14 mouse cellular contexts compared by ENCODE assay signal in genomic region chrX:133575601-133576382, GRCm38 (mm10).
DNase-seq lines count a peak whose midpoint lies in the region; ATAC-seq and TF ChIP-seq lines count a peak whose summit lies in the region.
"Had no signal": no experiment of that assay in that cellular context is flagged by ENCODE, and none has a peak within 500 bp of the region (broad histone marks: within the 10 kb centered on the region; RNA-seq: fewer than 3 reads in every experiment).

No protein-coding gene starts in this region.

- intact Hi-C loops in heart, postnatal 36 days (cut with DNase I), result no loop called here

- no peak for TF ChIP-seq CTCF in forebrain, postnatal 0 days (IDR thresholded peaks at IDR 0.05; ENCODE audit: low read depth)

- H3K27ac ChIP-seq in forebrain, embryonic 12.5 days, result no peak overlapping the region
- no peak overlapping the region for H3K27ac ChIP-seq in forebrain, postnatal 0 days (ENCODE audit: low read depth, low read length)
- H3K27ac ChIP-seq in neural tube, embryonic 11.5 days (ENCODE audit: low read depth, low read length), result no peak overlapping the region
- no peak overlapping the region for H3K27ac ChIP-seq in hindbrain, embryonic 12.5 days
- H3K27ac ChIP-seq: intestine, embryonic 15.5 days; lung, embryonic 15.5 days had no signal

- H3K27me3 ChIP-seq in forebrain, embryonic 12.5 days, result no peaks in the 10 kb centered on the region; the same call in 1 of the 2 replicates
- H3K27me3 ChIP-seq in forebrain, postnatal 0 days (ENCODE audit: insufficient read depth, low read length), result no peaks in the 10 kb centered on the region
- H3K27me3 ChIP-seq in neural tube, embryonic 11.5 days (ENCODE audit: control insufficient read depth, insufficient read depth, low read length), result no peaks in the 10 kb centered on the region
- no peaks in the 10 kb centered on the region for H3K27me3 ChIP-seq in hindbrain, embryonic 12.5 days
- H3K27me3 ChIP-seq: intestine, embryonic 15.5 days; lung, embryonic 15.5 days had no signal

- no peak overlapping the region for H3K4me3 ChIP-seq in forebrain, embryonic 12.5 days (replicated peaks)
- no peak overlapping the region for H3K4me3 ChIP-seq in forebrain, postnatal 0 days (ENCODE audit: low read depth, low read length)
- H3K4me3 ChIP-seq in neural tube, embryonic 11.5 days (ENCODE audit: low read depth, low read length), result no peak overlapping the region
- H3K4me3 ChIP-seq in hindbrain, embryonic 12.5 days, result no peak overlapping the region
- H3K4me3 ChIP-seq: intestine, embryonic 15.5 days; lung, embryonic 15.5 days had no signal

- ATAC-seq in forebrain, embryonic 12.5 days (ENCODE audit: low FRiP score), result peak; percentile 71; the same call in 1 of the 2 replicates
- no peak for ATAC-seq in forebrain, postnatal 0 days
- peak; percentile 85 for ATAC-seq in neural tube, embryonic 11.5 days (ENCODE audit: insufficient read depth, low FRiP score, low TSS enrichment)
- peak; percentile 64; the same call in 1 of the 2 replicates for ATAC-seq in hindbrain, embryonic 12.5 days (ENCODE audit: low FRiP score)
- ATAC-seq: intestine, embryonic 15.5 days had no signal

- H3K36me3 ChIP-seq in forebrain, embryonic 12.5 days (replicated peaks), result no peaks in the 10 kb centered on the region
- no peaks in the 10 kb centered on the region for H3K36me3 ChIP-seq in forebrain, postnatal 0 days (ENCODE audit: insufficient read depth)
- H3K36me3 ChIP-seq in neural tube, embryonic 11.5 days (ENCODE audit: control insufficient read depth, insufficient read depth, low read length), result no peaks in the 10 kb centered on the region
- H3K36me3 ChIP-seq in hindbrain, embryonic 12.5 days, result no peaks in the 10 kb centered on the region
- H3K36me3 ChIP-seq: intestine, embryonic 15.5 days; lung, embryonic 15.5 days had no signal

- DNase-seq in forebrain, postnatal 0 days, result no peak
- peak; percentile 10 for DNase-seq in neural tube, embryonic 11.5 days (ENCODE audit: low spot score)
- DNase-seq in neural tube, embryonic 10.5 days (ENCODE audit: extremely low spot score, low spot score), result no peak
- peak; percentile 69 for DNase-seq in retina, postnatal 1 day
- DNase-seq in thymus, adult 18-20 months, result no peak
- DNase-seq in heart, postnatal 36 days, result no peak
- DNase-seq: adrenal gland, postnatal 10 days; B cell, adult 2 months; heart, postnatal 10 days had no signal

- H3K4me2 ChIP-seq in forebrain, embryonic 12.5 days, result no peak overlapping the region
- H3K4me2 ChIP-seq in forebrain, postnatal 0 days (ENCODE audit: low read depth), result no peak overlapping the region
- H3K4me2 ChIP-seq in neural tube, embryonic 11.5 days (ENCODE audit: low read depth), result no peak overlapping the region
- H3K4me2 ChIP-seq in hindbrain, embryonic 12.5 days (replicated peaks), result no peak overlapping the region
- H3K4me2 ChIP-seq: intestine, embryonic 15.5 days; liver, embryonic 11.5 days; lung, embryonic 15.5 days had no signal

- H3K9ac ChIP-seq in forebrain, embryonic 12.5 days, result no peak overlapping the region
- no peak overlapping the region for H3K9ac ChIP-seq in forebrain, postnatal 0 days
- H3K9ac ChIP-seq in neural tube, embryonic 11.5 days (ENCODE audit: low read length), result no peak overlapping the region
- H3K9ac ChIP-seq in hindbrain, embryonic 12.5 days, result no peak overlapping the region
- H3K9ac ChIP-seq: intestine, embryonic 15.5 days; lung, embryonic 15.5 days had no signal

- no peaks in the 10 kb centered on the region; the same call in 1 of the 2 replicates for H3K4me1 ChIP-seq in forebrain, embryonic 12.5 days
- H3K4me1 ChIP-seq in forebrain, postnatal 0 days (ENCODE audit: insufficient read depth), result no peaks in the 10 kb centered on the region
- H3K4me1 ChIP-seq in neural tube, embryonic 11.5 days (ENCODE audit: control insufficient read depth, insufficient read depth, low read length), result no peaks in the 10 kb centered on the region
- H3K4me1 ChIP-seq in hindbrain, embryonic 12.5 days, result no peaks in the 10 kb centered on the region
- H3K4me1 ChIP-seq: intestine, embryonic 15.5 days; lung, embryonic 15.5 days had no signal

- no peaks in the 10 kb centered on the region for H3K9me3 ChIP-seq in forebrain, embryonic 12.5 days
- H3K9me3 ChIP-seq in forebrain, postnatal 0 days (ENCODE audit: low read length), result no peaks in the 10 kb centered on the region
- H3K9me3 ChIP-seq in neural tube, embryonic 11.5 days (ENCODE audit: control insufficient read depth, low read length), result no peaks in the 10 kb centered on the region
- no peaks in the 10 kb centered on the region for H3K9me3 ChIP-seq in hindbrain, embryonic 12.5 days (replicated peaks)
- H3K9me3 ChIP-seq: intestine, embryonic 15.5 days; lung, embryonic 15.5 days had no signal

- WGBS in forebrain, embryonic 12.5 days, result 40% methylated on average over 4 of the region's 4 CpGs
- WGBS in forebrain, postnatal 0 days, result 49% methylated on average over 4 of the region's 4 CpGs
- 56% methylated on average over 4 of the region's 4 CpGs for WGBS in neural tube, embryonic 11.5 days
- WGBS in hindbrain, embryonic 12.5 days, result 42% methylated on average over 4 of the region's 4 CpGs

Comparison
In these comparisons a context has a peak if more than half of its experiments do, and no peak if none do; other contexts are left out.
1. DNase-seq: peak in neural tube, embryonic 11.5 days (single experiment) and retina, postnatal 1 day (single experiment); none in forebrain, postnatal 0 days (single experiment), neural tube, embryonic 10.5 days (single experiment), thymus, adult 18-20 months (0 of 2) and heart, postnatal 36 days (0 of 2).